Mouse (Mus musculus) layer of hippocampus, adult 9-11 months (tissue): ENCODE data around the gene Eml1.
"Not testable (repeated sequence)": the region's sequence is repeated elsewhere in the genome, so short reads cannot be mapped to it uniquely, and the experiment has no call there.

Experiments used
- DNase-seq: peaks from one replicate; pipeline ENCODE4 v3.0.0; 2022

Gene Eml1

GRCm38 (mm10) chr12:108478714-108479113 lies 108.0 kb downstream of the Eml1 start:
- DNase-seq, result no peak

- DNase-seq, result no peak
Observed at GRCm38 (mm10) chr12:108480704-108481365, 110.1 kb downstream of the Eml1 start.

GRCm38 (mm10) chr12:108489076-108489475 lies 118.3 kb downstream of the Eml1 start:
- no peak for DNase-seq

DNA sequence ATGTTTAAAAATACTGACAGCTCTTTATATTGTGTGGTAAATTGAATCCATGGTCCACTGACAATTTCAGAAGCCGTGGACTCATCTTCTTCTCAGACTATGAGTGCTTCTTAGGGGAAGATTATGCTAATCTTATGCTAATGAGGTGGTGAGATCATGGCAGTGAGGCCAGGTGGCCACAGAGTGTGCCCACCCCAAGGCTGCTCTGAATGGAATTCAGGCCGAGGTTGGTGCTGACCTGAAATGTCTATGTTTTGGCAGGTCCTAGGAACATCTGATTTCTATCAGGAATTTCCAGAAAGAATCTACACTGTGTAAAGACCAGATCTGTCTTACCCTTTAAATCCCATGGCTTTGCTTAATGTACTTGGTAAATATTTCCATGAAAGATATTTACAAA lies 119.0 kb downstream of the Eml1 start:
- no peak for DNase-seq

GRCm38 (mm10) chr12:108490336-108490735 lies 119.6 kb downstream of the Eml1 start:
- no peak for DNase-seq

- no peak for DNase-seq
Observed at GRCm38 (mm10) chr12:108490954-108491353, 120.2 kb downstream of the Eml1 start.

- peak; percentile 42 for DNase-seq
Observed at GRCm38 (mm10) chr12:108494011-108494541, 123.3 kb downstream of the Eml1 start.

DNA sequence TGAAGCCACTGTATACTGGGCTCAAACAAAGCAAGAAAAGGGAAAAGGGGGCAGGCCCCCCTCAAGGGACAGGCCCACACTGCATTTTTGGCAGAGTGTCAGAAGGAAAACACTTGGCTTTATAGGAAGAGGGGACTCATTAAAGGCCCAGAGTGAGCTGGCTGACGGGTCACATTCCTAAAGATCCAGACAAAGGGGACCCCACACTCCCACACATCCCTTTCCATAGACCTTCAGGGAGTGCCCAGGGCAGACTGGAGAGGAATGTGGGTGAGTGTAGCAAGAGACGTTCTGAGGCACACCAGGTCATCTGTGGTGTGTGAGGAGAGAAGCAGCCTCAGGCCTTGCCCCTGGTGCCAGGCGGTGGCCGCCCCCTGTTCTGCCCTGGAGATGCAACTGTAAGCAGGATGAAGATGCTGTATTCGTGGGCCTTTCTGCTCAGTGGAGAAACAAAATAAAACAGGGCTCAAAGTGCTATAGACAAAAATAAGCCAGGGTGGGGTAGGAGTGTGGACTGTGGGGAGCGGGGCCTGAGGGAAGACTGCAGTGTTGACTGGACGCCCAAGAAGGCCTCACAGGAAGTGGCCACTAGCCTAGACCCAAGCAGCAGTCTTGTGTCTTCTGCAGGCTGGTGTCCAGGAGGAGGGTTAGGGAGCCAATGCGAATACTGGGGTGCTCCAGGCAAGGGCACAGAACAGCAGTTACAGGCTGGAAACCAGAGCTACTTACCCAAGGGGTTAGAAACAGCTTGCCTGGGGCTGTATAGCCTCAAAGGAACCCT lies 124.9 kb downstream of the Eml1 start:
- no peak for DNase-seq

DNA sequence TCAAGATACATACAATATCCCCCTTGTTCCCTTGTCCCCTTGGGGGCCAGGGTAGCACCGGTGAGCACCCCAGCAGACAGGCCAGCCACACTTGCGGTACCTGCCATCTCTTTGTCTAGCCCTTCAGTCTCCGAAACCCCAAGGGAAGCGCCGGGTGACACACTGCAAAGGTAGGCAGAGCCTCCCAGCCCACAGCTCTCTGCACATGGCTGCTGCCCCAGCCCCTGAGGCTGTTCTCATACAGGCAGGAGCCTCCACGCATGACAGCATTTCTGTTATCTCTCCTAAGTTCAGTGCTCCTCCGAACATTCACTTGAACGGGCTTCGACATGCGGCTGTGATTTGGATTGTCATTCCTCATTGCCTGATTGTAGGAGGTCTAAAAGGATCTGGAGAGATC lies 132.3 kb downstream of the Eml1 start:
- DNase-seq, result no peak

- DNase-seq, result no peak
Observed at GRCm38 (mm10) chr12:108503582-108503981, 132.8 kb downstream of the Eml1 start.

DNA sequence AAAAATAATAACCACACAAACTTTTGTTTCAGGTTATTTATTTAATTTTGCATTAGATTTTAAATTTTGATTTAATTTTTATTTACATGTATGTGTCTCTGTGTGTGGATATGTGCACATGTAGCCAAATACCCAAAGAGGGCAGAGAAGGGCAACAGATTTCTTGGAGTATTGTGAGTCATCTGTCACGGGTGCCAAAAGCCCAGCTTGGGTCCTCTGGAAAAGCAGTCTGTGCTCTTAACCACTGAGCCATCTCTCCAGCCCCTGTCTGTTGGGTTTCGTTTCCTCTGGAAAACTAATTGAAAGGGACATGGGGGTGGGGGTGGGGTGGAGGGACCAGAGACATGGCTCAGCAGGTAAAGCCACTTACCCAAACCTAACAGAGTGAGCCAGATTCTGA lies 135.1 kb downstream of the Eml1 start:
- DNase-seq, result no peak

DNA sequence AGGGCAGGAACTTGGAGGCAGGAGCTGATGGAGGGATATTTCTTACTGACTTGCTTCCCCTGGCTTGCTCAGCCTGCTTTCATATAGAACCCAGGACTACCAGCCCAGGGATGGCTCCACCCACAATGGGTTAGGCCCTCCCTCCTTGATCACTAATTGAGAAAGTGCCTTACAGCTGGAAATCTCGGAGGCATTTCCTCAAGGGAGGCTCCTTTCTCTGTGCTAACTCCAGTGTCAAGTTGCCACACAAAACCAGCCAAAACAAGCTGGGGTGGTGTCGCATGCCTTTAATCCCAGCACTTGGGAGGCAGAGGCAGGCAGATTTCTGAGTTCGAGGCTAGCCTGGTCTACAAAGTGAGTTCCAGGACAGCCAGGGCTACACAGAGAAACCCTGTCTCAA lies 136.3 kb downstream of the Eml1 start:
- not testable (repeated sequence) for DNase-seq

DNA sequence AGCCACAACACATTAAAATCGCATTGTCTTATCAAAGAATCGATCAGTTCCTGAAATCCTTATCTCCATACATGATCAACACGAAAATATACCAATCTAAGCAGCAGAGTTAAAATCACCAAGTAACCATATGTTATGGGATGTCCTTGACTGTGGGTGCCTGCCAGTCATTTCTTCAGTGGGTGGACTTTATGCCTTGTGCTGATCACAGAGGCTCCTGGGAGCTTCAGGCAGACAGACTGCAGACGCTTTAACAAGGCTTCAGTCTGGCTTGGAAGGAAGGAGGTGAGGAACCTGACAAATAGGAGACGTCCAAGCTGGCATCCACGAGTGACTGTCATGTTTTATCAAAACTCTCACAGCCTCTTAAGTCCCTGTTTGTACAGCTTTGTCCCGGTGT lies 139.8 kb downstream of the Eml1 start:
- DNase-seq, result no peak

DNA sequence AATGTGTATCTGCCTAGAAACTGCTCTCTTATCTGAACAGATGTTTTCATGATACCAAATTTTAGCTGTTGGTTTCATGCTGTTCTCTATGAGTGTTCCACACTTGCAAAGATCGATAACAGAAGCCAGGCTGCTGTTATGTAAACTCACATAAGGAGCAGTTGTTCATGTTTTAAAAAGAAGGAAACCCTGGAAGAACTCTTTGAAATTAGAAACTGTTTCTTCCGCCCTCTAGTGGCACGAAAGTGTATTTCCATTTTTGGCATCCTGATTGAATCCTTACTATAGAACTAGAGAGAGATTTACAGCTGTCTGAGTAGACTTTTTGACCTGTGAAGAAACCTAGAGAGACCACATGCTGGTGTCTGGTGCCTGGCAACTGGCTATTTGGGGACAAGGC lies 140.3 kb downstream of the Eml1 start:
- DNase-seq, result peak; percentile 63

GRCm38 (mm10) chr12:108515464-108515863 lies 144.7 kb downstream of the Eml1 start:
- no peak for DNase-seq

GRCm38 (mm10) chr12:108519374-108519773 lies 148.6 kb downstream of the Eml1 start:
- DNase-seq, result no peak

DNA sequence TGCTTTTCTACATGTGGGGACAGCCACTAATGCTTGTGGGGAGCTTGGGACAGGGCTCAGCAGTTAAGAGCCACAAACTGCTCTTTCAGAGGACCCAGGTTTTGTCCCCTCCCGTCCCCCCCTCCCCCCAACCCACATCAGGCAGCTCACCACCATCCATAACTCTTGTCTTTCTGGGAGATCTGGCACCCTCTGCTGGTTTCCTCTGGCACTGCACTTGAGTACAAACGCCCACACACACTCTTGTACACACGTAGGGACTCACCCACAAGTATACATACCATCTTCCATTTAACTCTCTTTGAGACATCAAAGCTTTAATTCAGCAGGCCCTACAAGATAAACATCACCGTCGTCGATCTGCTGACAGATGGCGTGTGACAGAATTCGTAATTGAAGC lies 158.5 kb downstream of the Eml1 start:
- no peak for DNase-seq

- DNase-seq, result no peak
Observed at GRCm38 (mm10) chr12:108534484-108534883, 163.7 kb downstream of the Eml1 start.

DNA sequence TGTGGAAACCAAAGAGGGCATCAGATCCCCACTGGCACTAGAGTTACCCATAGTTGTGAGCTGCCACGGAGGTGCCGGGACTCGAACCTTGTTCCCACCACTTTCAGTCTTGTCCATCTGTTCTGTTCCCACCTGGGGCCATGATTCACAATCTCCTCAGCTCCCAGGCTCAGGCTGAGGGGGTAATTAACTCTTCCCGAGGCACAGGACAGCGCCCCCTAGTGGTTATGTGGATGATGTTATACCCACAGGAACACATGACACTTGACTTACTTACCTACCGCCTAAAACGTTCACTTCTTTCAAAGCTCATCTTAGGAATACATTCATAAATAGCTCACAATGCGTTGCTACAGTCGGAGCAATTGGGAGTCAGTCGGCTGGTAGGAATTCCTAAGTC lies 165.7 kb downstream of the Eml1 start:
- no peak for DNase-seq

GRCm38 (mm10) chr12:108541088-108541487 lies 170.3 kb downstream of the Eml1 start:
- no peak for DNase-seq

GRCm38 (mm10) chr12:108546508-108547153 lies 175.9 kb downstream of the Eml1 start:
- DNase-seq, result no peak

DNA sequence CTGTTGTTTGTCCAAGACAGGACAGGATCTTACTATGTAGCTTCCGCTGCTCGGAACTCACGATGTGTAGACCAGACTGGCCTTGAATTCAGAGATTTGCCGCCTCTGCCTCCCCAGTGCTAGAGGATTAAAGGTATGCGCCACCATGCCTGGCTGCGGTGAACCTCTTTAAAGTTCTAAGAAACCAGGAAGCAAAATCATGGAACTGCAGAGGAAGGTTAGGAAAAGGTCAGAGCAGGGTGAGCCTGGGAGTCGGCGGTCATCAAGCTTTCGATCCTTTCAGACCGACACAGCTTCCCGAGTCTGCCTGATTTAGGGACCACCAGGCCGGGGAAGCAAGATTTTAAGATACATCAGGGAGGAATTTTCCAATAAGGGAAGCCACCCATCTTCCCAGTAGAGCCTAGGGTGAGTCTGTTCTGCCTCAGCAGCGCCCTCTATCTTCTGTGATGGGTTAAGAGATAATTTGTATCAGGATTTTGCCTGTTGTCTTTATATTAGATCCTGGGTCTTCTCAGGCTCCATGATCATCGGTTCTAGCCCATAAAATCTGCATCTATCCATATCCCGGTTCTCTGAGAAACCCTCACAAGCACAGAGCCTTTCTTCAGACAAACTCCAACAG lies 176.6 kb downstream of the Eml1 start:
- DNase-seq, result no peak

DNA sequence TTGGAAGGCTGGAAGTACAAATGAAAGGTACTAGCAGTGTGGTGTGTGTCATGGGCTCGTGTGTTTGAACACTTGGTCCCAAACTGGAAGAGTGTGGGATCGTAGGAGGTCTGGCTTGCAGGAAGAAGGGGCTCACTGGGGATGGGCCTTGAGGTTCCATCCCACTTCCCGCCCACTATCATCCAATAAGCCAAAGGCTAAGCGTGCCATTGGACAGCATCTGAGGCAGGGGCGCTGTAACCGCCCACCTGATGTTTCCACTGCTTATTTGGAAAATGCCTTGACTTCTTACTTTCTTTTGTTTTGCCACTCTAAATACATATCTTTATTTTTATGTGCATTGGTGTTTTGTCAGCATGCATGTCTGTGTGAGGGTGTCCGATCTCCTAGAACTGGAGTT lies 181.0 kb downstream of the Eml1 start:
- DNase-seq, result no peak
